Mouse (Mus musculus) regulatory T cell (primary cell): Measurements from ENCODE around the gene Slc26a8.

Source experiments
- in situ Hi-C: fragments of 300-600 bp; cut with MboI, MseI; formaldehyde crosslinking; loops from one replicate; pipeline ENCODE4 v1.15.1; 2025; ENCODE audit warnings: high pct_unique_total_duplicates

Gene Slc26a8

DNA sequence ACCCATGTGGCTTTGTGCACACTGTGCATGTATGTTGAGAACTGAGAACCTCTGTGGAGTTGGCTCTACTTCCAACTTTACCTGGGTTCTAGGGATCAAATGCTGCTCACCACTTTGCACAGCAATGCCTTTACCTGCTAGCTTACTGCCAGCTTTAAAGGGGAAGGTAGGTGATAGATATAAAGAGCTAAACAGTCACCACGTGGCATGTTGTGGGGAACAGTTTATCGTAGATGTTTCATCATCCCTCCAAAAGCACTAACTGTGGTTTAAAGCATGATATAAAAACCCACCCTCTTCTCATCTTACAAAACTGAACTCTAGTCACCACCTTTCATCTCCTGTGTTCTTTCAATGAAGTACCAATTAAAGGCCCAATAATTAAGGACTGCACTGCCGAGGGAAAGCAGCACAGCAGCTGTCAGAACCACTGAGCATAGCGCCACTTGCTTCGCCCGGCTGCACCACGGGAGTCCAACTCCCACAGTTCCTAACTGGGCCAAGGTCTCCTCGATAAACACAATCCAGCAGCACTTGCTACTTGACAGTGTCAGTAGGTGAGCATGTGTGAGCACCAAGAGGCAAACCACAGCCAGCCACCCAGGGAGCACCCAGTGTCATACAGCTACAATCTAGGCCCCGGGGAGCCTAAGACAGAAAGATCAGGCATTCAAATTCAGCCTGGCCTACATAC, 88.3 kb downstream of the Slc26a8 start:
- in situ Hi-C loops = no loop called here

DNA sequence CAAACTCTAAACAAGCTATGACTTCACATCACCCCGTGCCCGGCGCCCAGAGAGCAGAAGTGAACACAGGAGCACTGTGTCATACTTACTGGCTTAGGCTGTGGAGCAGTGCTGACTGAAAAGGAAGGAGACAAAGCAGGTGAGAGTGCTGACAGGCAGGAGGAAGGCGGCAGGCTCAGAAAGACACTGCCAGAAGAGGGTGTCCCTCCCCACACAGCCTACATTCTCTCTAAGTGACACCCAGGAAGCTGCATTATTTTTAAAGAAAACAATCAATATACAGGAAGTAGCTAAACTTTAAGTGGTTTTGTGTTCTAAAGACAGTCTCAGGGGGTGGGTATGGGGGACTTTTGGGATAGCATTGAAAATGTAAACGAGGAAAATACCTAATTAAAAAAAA, 89.3 kb downstream of the Slc26a8 start:
- in situ Hi-C loops = no loop called here

DNA sequence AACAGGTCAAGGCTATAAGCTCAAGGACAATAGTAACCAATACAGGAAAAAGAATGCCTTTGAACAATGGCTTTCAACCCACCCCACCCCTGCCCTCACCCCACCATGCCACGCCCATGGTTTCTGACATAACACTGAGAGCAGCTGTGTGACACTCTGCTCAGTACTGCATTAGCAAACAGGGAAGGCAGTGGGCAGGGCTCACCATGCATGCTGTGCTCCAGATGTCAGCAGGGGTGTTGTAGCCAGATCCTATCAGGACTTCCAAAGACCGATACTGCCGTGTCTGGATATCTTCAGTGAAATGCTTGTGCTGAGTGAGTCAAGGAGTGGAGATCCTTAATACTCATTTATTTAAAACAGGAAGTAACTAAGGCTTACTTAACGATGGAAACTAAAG, 96.1 kb downstream of the Slc26a8 start:
- in situ Hi-C loops = loop anchor here (5.0 kb wide), 2 partner anchors 53 to 57 kb away; no protein-coding TSS in a partner anchor

DNA sequence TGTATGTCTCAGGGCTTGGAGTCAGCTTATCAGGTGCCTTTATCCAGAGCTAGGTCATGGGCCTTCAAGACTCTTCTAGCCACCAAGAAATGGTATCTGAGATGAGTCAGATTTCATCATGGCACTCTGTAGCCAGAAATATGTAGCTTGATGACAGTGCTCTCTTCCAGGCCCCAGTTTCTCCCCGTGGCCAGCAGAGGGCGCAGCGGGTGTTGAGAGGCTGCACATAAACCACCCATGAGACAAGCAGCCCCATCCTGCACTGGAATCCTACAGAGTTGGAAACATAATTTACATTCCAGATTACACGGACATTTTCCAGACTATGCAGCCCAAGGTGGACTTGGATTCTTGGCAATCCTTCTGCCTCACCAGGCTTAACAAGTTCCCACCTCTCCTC, 97.0 kb downstream of the Slc26a8 start:
- in situ Hi-C loops = loop anchor here (5.0 kb wide), 2 partner anchors 54 to 56 kb away; no protein-coding TSS in a partner anchor

DNA sequence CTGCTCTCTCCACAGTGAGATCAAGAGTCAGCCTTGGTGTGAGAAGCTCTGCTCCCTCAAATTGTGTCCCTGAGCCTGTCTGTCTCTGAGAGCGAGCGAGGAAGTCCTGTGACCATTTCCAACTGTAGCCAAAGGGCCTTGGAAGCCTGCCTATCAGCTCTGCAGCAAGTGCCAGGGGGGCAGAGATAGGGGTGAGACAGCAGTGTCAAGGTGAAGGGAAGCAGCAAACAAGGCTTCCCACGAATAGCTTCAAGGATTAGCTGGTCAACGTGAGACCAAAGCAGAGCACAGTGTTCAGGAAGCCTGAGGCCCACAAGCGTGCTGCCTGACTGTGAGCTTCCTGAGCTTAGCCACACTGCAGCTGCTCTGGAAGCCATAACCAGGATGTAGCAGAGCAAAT, 98.6 kb downstream of the Slc26a8 start:
- in situ Hi-C loops = loop anchor here (5.0 kb wide), 2 partner anchors 54 to 56 kb away; no protein-coding TSS in a partner anchor

DNA sequence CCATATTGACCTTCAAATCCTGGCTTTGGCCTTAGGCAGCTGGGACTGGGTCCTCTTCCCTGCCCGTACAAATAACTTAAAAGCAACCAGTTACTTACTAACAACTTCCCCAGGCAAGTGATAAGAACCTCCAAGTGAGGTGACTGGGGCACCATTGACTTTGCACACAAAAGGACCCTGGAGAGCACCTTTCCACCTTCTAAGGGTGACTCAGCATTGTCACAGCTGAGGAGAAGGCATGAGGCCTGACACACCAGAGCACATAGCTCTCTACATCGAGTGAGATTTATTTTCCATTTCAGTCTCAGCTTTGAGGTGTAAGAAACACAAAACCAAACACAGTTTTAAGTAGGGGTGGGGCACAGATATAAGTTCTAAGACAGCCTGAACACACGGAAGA, 99.4 kb downstream of the Slc26a8 start:
- in situ Hi-C loops = loop anchor here (5.0 kb wide), 2 partner anchors 53 to 57 kb away; no protein-coding TSS in a partner anchor

DNA sequence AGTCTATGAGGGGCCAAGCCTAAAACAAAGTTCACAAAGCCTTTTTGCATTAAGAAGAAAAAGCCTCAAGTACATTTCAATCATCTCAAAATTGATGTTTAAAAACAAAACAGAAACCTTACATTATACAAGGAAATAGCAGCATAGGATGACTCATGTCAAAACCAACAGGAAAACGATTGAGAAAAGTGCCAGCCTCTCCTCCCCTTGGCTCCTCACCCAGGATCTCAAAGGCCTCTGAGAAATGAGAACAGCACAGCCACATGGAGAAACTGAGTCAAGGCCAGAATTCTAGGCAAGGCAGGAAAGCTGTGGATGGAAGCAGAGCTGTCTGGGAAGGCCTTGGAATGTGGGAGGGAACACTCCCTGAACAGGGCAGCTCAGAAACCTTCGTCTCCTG, 101.4 kb downstream of the Slc26a8 start:
- in situ Hi-C loops = no loop called here
